Mouse (Mus musculus) effector memory CD4-positive, alpha-beta T cell, adult 5 months (primary cell): ENCODE data around the gene Car1. TPM values are rescaled to one million over a fixed set of nuclear protein-coding genes. Genes with fewer than 3 reads are reported as not detected.

Source experiments
- polyA plus RNA-seq: library from polyadenylated mRNA; unstranded; fragments of 100-300 nt; shearing (Covaris generic); gene quantifications from one replicate; pipeline ENCODE4 v1.2.1, GENCODE M21; 2017

Car1 gene
- polyA plus RNA-seq, result not detected

GRCm38 (mm10) chr3:14808211-14808610 lies at the start of gene Car1:
Gene Car1, minus strand, starts transcription at chr3:14808368.

Other genes with a start within 250 kb of the Car1 start
- 145 TPM for gene 1810022K09Rik, start 197.1 kb downstream of the Car1 start, polyA plus RNA-seq
- not detected for gene Car13, start 166.6 kb downstream of the Car1 start, polyA plus RNA-seq
- not detected for gene Car3, start 55.1 kb upstream of the Car1 start, polyA plus RNA-seq
- gene Car2, start 77.9 kb upstream of the Car1 start, polyA plus RNA-seq, result 0.50 TPM